Mouse (Mus musculus) embryonic facial prominence, embryonic 15.5 days (tissue): ENCODE data around the gene Gas2l3. TPM values are rescaled to one million over a fixed set of nuclear protein-coding genes. Genes with fewer than 3 reads are reported as not detected.
A peak's percentile ranks its signal among the peaks of the same experiment; 100 is the strongest.

Experiments
- ATAC-seq: fragments of 200-750 bp; cut with Nextera tagmentation; 2 replicates; pipeline ENCODE4 v1.8.0; 2017; ENCODE audit warnings: low read depth, moderate TSS enrichment; ENCODE audit not compliant: insufficient number of reproducible peaks, low FRiP score, low TSS enrichment
- H3K27ac ChIP-seq: fragments of 300-500 bp; sonication (generic); replicated peaks from 2 replicates; pipeline ENCODE4 v1.5.1; 2015; ENCODE audit warnings: mild to moderate bottlenecking, inconsistent platforms
- H3K27me3 ChIP-seq: fragments of 300-500 bp; sonication (generic); 2 replicates; pipeline ENCODE4 v1.6.1; 2015; ENCODE audit warnings: inconsistent platforms
- H3K36me3 ChIP-seq: fragments of 300-500 bp; sonication (generic); 2 replicates; pipeline ENCODE4 v1.6.1; 2015; ENCODE audit warnings: mild to moderate bottlenecking, inconsistent platforms
- H3K4me1 ChIP-seq: fragments of 300-500 bp; sonication (generic); 2 replicates; pipeline ENCODE4 v1.6.1; 2015; ENCODE audit warnings: inconsistent platforms
- H3K4me2 ChIP-seq: fragments of 300-500 bp; sonication (generic); replicated peaks from 2 replicates; pipeline ENCODE4 v1.6.1; 2015; ENCODE audit warnings: mild to moderate bottlenecking, inconsistent platforms
- H3K4me3 ChIP-seq: fragments of 300-500 bp; sonication (generic); replicated peaks from 2 replicates; pipeline ENCODE4 v1.5.1; 2015; ENCODE audit warnings: mild to moderate bottlenecking, inconsistent platforms
- H3K9ac ChIP-seq: fragments of 300-500 bp; sonication (generic); 2 replicates; pipeline ENCODE4 v1.6.1; 2015; ENCODE audit warnings: inconsistent platforms
- H3K9me3 ChIP-seq: fragments of 300-500 bp; sonication (generic); replicated peaks from 2 replicates; pipeline ENCODE4 v1.6.1; 2016; ENCODE audit warnings: inconsistent platforms
- WGBS: fragments of 180-500 bp; shearing (Covaris S2); methylation state at CpG from one replicate; pipeline ENCODE4 v1.1.7; 2015; 5-methylcytosine and 5-hydroxymethylcytosine counted together
- polyA plus RNA-seq: library from polyadenylated mRNA; unstranded; fragments of >200 nt; fragmentation: Nextera tagmentation; extraction: Ambion mirVana; gene quantifications from 2 replicates; pipeline ENCODE4 v1.2.1, GENCODE M21; 2015

Gene Gas2l3
- polyA plus RNA-seq, 1 experiment from 2014 or later = 13.7 TPM

GRCm38 (mm10) chr10:89443115-89443622 lies 598 bp downstream of the Gas2l3 start:
- Histone ChIP-seq H3K9ac (peak overlapping the region; percentile 31), H3K27me3 (no peaks in the 10 kb centered on the region), H3K4me3 (peak overlapping the region; percentile 68), H3K9me3 (no peaks in the 10 kb centered on the region), H3K27ac (0 out of 2 replicates have a peak overlapping the region, but pooled peaks have one; percentile 63), H3K4me1 (peaks cover 12% of the 10 kb centered on the region; the same call in 1 of the 2 replicates), H3K4me2 (peak overlapping the region; percentile 89), H3K36me3 (no peaks in the 10 kb centered on the region)
- no peak for ATAC-seq
- WGBS = under 1% methylated on average over 17 of the region's 17 CpGs

DNA sequence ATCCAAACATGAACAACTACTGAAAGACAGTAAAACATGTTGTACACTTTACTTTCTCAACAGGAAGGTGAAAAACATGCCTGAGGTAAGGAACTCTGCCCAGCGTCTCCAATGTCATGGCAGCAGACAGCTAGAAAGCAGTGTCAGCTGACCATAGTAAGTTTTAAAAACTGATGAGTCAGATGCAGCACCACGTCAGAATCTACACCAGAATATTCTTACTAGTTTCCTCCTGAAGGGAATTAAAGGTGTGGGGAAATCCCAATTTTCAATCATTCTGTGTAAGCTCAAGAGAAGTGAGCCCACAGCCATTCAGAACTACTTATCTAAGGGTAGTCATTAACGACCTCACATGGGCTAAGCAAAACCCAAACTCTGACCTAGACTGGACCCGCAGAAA lies 1.1 kb downstream of the Gas2l3 start:
- peaks cover 12% of the 10 kb centered on the region; the same call in 1 of the 2 replicates for H3K4me1 ChIP-seq
- no peak for ATAC-seq
- no peak overlapping the region for H3K27ac ChIP-seq
- H3K36me3 ChIP-seq = no peaks in the 10 kb centered on the region
- no peaks in the 10 kb centered on the region for H3K27me3 ChIP-seq
- H3K9me3 ChIP-seq = no peaks in the 10 kb centered on the region
- H3K4me2 ChIP-seq = peak overlapping the region; percentile 89
- H3K9ac ChIP-seq = peak overlapping the region; percentile 31; the same call in 1 of the 2 replicates
- WGBS = 10% methylated on average over 4 of the region's 4 CpGs
- H3K4me3 ChIP-seq = peak overlapping the region; percentile 68

- Histone ChIP-seq H3K9me3 (no peaks in the 10 kb centered on the region), H3K36me3 (no peaks in the 10 kb centered on the region), H3K9ac (no peak overlapping the region), H3K4me2 (no peak overlapping the region), H3K27ac (no peak overlapping the region), H3K4me1 (peaks cover 12% of the 10 kb centered on the region; the same call in 1 of the 2 replicates), H3K4me3 (no peak overlapping the region), H3K27me3 (no peaks in the 10 kb centered on the region)
- 92% methylated on average over 3 of the region's 3 CpGs for WGBS
- ATAC-seq = no peak
These were observed 1.8 kb downstream of the Gas2l3 start for GRCm38 (mm10) chr10:89441961-89442360.

- Histone ChIP-seq H3K36me3 (no peaks in the 10 kb centered on the region), H3K4me1 (peaks cover 11% of the 10 kb centered on the region; the same call in 1 of the 2 replicates), H3K27ac (no peak overlapping the region), H3K27me3 (no peaks in the 10 kb centered on the region), H3K4me3 (no peak overlapping the region), H3K9ac (no peak overlapping the region), H3K9me3 (no peaks in the 10 kb centered on the region), H3K4me2 (no peak overlapping the region)
- WGBS = 85% methylated on average over 7 of the region's 7 CpGs
- no peak for ATAC-seq
These were observed 4.4 kb downstream of the Gas2l3 start for GRCm38 (mm10) chr10:89439380-89439779.

DNA sequence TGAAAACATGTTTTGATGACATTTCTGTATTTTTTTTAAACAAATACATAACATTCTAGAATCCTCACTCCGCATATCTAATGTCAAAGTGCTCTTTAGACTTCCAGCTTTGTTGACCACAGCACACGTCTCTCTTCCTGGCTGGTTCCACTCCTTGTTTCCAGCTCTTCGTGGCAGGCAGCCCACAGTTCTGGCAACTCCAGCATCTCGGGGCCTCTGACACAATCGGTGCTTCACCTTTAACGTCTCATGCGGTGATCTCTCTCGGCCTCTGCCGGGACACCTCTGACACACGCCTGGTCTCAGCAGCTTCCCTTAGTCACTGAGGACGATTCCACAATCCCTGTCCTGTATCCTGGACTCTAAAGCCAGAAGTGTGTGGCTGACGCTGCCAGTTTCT lies 5.8 kb downstream of the Gas2l3 start:
- no peak for ATAC-seq
- Histone ChIP-seq H3K27me3 (no peaks in the 10 kb centered on the region), H3K4me2 (no peak overlapping the region), H3K4me1 (0 out of 2 replicates have a peak, but pooled peaks cover 4% of the 10 kb centered on the region), H3K9ac (no peak overlapping the region), H3K27ac (no peak overlapping the region), H3K4me3 (no peak overlapping the region), H3K9me3 (no peaks in the 10 kb centered on the region), H3K36me3 (0 out of 2 replicates have a peak, but pooled peaks cover 2% of the 10 kb centered on the region)
- 80% methylated on average over 12 of the region's 12 CpGs for WGBS

DNA sequence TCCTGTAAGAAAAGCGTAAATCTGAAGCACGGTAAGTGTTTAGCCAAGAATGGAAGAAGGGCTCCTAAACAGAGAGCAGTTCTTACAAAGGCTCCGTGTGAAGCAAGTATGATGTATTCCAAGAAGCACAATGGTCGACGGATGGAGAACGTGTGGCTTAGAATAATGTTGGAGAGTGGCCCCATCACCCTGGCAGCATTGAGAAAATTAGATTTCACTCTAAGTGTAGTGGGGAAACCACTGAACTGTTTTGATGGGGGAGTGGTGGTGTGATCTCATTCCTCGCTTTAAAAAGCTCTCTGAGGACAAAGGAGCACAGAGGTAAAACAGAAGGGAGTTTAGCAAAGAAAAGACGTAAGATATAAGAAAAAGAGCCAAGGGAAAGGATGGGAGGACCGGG lies 6.3 kb downstream of the Gas2l3 start:
- no peak overlapping the region for H3K4me3 ChIP-seq
- H3K27me3 ChIP-seq = no peaks in the 10 kb centered on the region
- no peak overlapping the region for H3K9ac ChIP-seq
- H3K4me2 ChIP-seq = no peak overlapping the region
- ATAC-seq = no peak
- no peaks in the 10 kb centered on the region for H3K9me3 ChIP-seq
- no peak overlapping the region for H3K27ac ChIP-seq
- H3K36me3 ChIP-seq = 0 out of 2 replicates have a peak, but pooled peaks cover 2% of the 10 kb centered on the region
- no peaks in the 10 kb centered on the region for H3K4me1 ChIP-seq
- WGBS = 82% methylated on average over 9 of the region's 9 CpGs

GRCm38 (mm10) chr10:89435920-89436319 lies 7.8 kb downstream of the Gas2l3 start:
- Histone ChIP-seq H3K36me3 (0 out of 2 replicates have a peak, but pooled peaks cover 4% of the 10 kb centered on the region), H3K27me3 (no peaks in the 10 kb centered on the region), H3K4me2 (no peak overlapping the region), H3K27ac (no peak overlapping the region), H3K9ac (no peak overlapping the region), H3K9me3 (no peaks in the 10 kb centered on the region), H3K4me3 (no peak overlapping the region), H3K4me1 (no peaks in the 10 kb centered on the region)
- WGBS = 62% methylated on average over 9 of the region's 9 CpGs
- ATAC-seq = no peak; the same call in 1 of the 2 replicates

GRCm38 (mm10) chr10:89435413-89435812 lies 8.4 kb downstream of the Gas2l3 start:
- 77% methylated on average over 12 of the region's 12 CpGs for WGBS
- H3K4me2 ChIP-seq = no peak overlapping the region
- H3K4me3 ChIP-seq = no peak overlapping the region
- 0 out of 2 replicates have a peak, but pooled peaks cover 4% of the 10 kb centered on the region for H3K36me3 ChIP-seq
- ATAC-seq = peak; percentile 31; the same call in 1 of the 2 replicates
- H3K27ac ChIP-seq = no peak overlapping the region
- no peaks in the 10 kb centered on the region for H3K4me1 ChIP-seq
- no peaks in the 10 kb centered on the region for H3K27me3 ChIP-seq
- no peak overlapping the region for H3K9ac ChIP-seq
- H3K9me3 ChIP-seq = no peaks in the 10 kb centered on the region

GRCm38 (mm10) chr10:89434509-89435210 lies 9.1 kb downstream of the Gas2l3 start:
- Histone ChIP-seq H3K36me3 (0 out of 2 replicates have a peak, but pooled peaks cover 4% of the 10 kb centered on the region), H3K4me2 (no peak overlapping the region), H3K4me1 (no peaks in the 10 kb centered on the region), H3K4me3 (no peak overlapping the region), H3K27ac (no peak overlapping the region), H3K27me3 (no peaks in the 10 kb centered on the region), H3K9ac (no peak overlapping the region), H3K9me3 (no peaks in the 10 kb centered on the region)
- ATAC-seq = no peak
- WGBS = 46% methylated on average over 17 of the region's 17 CpGs

DNA sequence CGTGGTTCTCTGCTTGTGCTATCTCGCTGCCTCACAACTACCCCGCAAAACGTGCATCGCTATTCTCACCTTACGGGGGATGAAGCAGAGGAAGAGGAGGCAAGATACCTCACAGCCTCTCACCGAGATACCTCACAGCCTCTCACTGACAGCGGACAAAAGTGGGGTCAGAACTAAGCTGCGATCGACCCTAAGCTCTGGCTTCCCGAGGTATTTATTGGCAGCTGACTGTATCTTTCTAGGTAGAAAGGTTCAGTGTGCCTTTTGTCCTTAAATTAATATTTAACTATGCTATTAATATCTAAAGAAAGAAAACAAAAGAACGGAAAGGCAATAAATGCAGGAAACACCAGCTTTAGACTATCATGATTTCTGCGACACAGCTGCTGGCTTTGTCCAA lies 11.0 kb downstream of the Gas2l3 start:
- no peak overlapping the region for H3K27ac ChIP-seq
- no peak overlapping the region for H3K4me2 ChIP-seq
- no peak for ATAC-seq
- H3K4me1 ChIP-seq = no peaks in the 10 kb centered on the region
- H3K36me3 ChIP-seq = peaks cover 13% of the 10 kb centered on the region
- H3K9me3 ChIP-seq = no peaks in the 10 kb centered on the region
- no peak overlapping the region for H3K9ac ChIP-seq
- 94% methylated on average over 13 of the region's 13 CpGs for WGBS
- H3K4me3 ChIP-seq = no peak overlapping the region
- no peaks in the 10 kb centered on the region for H3K27me3 ChIP-seq

GRCm38 (mm10) chr10:89430751-89431150 lies 13.0 kb downstream of the Gas2l3 start:
- no peak overlapping the region for H3K27ac ChIP-seq
- ATAC-seq = no peak
- H3K27me3 ChIP-seq = no peaks in the 10 kb centered on the region
- H3K9me3 ChIP-seq = no peaks in the 10 kb centered on the region
- H3K4me3 ChIP-seq = no peak overlapping the region
- no peaks in the 10 kb centered on the region for H3K4me1 ChIP-seq
- H3K4me2 ChIP-seq = no peak overlapping the region
- H3K36me3 ChIP-seq = peaks cover 19% of the 10 kb centered on the region
- WGBS = 90% methylated on average over 7 of the region's 7 CpGs
- no peak overlapping the region for H3K9ac ChIP-seq
